Mouse (Mus musculus) ovary, adult 18-20 months (tissue): ENCODE measurements around the gene Riok2.
"Not testable (repeated sequence)": the region's sequence is repeated elsewhere in the genome, so short reads cannot be mapped to it uniquely, and the experiment has no call there.

Source experiments
- DNase-seq: peaks from one replicate; pipeline ENCODE4 v3.0.0; 2022; ENCODE audit warnings: low spot score, mixed read lengths

The Riok2 gene

DNA sequence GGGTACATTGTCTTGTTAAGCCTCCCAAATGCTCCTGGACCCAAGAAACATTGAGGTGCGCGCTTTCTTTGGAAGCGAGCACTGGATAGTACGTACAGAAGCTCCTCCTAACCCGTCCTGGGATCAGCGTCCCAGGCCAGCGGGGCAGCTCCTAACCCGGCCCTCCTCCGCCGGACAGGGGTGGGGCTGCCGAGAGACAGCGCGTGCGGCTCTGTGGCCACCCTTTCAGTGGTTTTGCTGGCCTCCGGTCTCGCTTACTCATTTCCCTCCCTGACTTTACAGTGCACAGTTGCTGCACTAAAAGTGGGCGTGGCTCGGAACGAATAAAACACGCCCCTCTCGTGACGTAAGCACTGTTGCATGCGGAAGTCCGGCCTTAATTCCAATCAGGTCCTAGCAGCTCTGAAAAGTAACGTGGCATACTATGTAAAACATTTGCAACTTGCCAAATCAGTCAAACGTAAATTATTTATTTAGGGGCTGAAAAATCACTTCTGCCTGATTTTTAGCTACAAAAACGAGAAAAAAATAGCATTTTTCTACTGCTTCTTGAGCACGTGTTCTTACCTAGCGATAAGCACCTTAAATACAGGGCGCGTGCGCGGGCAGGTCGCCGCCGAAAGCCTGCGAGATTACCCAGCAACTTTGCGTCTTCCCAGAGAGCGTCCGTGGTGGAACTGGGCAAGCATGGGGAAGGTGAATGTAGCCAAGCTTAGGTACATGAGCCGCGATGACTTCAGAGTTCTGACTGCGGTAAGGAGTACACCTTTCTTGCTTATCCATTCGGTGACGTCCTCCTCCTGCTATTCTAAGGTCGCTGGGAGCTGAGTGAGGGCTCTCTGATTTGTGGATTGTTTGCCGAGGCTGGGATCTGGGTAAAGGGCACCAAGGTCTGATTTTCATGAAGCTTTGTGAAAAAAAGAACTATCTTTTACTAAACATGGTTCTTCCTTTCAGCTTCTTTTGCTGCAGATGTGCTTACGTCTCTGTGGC is at the start of gene Riok2:
Riok2 (plus strand) TSS at position 392 of the 993 bp plus-strand sequence.
- peak; percentile 93 for DNase-seq

DNA sequence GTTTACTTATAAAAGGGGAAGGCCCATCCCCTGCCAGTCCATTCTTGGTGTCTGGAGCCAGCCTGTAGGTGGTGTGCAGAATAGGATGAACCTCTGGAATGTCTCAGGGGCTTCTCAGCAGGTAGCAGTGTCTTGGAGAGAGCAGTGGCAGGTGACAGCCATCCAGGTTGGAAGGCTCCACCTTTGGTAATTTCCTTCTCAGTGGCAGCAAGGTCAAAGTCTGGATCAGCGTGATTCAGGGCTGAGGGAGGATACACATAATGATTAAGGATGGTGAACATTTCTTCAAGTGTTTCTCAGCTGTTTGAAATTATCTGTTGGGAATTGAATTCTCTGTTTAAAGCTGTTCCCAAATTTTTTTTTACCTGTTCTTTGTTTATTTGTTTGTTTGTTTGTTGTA is 48.1 kb upstream of the Riok2 start:
- not testable (repeated sequence) for DNase-seq

GRCm38 (mm10) chr17:17326636-17327035 is 47.5 kb upstream of the Riok2 start:
- no peak for DNase-seq

- DNase-seq: not testable (repeated sequence)
Observed at GRCm38 (mm10) chr17:17345374-17346183, 28.5 kb upstream of the Riok2 start.

DNA sequence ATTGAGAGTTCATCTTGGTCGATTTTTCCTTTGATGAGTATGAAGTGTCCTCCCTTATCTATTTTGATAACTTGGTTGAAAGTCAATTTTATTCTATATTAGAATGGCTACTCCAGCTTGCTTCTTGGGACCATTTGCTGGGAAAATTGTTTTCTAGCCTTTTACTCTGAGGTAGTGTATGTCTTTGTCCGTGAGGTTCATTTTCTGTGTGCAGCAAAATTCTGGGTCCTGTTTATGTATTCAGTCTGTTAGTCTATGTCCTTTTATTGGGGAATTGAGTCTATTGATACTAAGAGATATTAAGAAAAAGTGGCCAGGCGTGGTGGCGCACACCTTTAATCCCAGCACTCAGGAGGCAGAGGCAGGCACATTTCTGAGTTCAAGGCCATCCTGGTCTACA is 27.8 kb upstream of the Riok2 start:
- DNase-seq: not testable (repeated sequence)

GRCm38 (mm10) chr17:17373550-17373917 is 575 bp upstream of the Riok2 start:
- no peak for DNase-seq

GRCm38 (mm10) chr17:17375581-17375980 is 1.5 kb downstream of the Riok2 start:
- no peak for DNase-seq

DNA sequence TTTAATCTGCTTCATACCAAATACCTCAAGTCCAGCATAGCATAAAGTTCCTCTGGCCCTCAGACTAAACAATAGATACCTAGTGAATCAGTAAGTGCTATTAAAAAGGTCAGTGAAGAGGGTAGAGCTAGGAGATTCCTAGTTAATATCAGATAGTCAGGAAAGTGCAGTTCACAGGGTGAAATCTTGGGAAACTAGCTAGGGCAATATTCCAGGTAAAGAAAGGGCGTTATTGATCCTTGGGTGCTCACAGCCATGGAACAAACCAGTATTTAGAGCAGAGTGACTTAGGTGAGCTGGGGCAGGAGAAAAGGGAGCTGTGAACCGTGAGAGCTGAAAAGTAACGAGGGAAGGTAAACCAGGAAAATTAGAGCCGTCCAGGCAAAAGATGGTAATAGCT is 9.6 kb downstream of the Riok2 start:
- no peak for DNase-seq

- no peak for DNase-seq
Observed at GRCm38 (mm10) chr17:17384502-17384901, 10.4 kb downstream of the Riok2 start.

DNA sequence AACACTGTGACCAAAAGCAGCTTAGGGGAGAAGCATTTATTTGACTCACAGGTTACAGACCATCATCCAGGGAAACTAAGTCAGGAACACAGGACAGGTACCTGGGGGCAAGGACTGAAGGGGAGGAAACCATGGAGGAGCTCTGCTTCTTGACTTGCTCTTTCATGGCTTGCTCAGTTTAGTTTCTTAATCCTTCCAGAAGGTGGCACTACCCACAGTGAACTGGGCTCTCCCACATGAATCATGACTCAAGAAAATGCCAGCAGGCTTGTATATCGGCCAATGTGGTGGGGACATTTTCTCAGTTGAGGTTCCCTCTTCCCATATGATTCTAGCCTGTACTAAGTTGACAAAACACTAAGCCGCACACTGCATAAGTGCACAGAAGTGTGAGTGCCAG is 12.0 kb downstream of the Riok2 start:
- DNase-seq: no peak

DNA sequence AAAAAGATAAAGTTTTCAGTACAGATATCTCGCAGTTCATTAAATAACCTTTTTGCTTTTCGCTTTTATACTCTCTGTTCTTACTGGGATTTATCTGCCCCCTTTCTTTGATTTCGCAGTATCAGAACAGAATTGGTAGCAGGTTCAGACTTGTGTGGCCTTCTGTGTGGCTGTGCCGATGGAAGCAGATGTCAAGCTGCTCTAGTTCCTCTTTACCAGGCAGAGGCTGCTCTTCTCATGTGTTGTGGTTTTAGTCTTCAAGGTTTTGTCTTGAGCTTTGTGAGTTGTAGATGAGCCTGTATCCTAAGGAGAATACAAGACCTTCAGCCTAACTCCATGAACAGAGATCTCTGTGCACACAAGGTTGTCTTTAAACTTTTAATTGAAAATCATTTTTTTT is 17.7 kb downstream of the Riok2 start:
- no peak for DNase-seq

DNA sequence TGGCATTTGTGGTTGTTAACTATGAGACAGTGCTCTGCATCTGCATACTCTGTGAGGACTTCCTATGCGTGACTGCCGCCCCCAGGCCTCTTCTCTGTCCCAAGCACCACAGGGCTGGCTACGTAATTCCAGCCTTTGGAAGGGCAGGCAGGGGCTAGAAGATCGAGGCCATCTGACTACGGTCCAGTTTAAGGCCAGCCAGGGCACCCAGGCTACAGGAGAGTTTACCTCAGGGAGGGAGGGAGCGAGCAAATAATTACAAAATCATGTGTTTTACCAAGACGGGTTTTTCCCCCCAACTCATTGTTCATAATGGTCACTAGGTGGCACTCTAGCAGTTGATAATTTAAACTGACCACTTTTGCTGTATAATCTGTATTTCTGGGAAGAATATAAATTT is 18.8 kb downstream of the Riok2 start:
- DNase-seq: no peak

DNA sequence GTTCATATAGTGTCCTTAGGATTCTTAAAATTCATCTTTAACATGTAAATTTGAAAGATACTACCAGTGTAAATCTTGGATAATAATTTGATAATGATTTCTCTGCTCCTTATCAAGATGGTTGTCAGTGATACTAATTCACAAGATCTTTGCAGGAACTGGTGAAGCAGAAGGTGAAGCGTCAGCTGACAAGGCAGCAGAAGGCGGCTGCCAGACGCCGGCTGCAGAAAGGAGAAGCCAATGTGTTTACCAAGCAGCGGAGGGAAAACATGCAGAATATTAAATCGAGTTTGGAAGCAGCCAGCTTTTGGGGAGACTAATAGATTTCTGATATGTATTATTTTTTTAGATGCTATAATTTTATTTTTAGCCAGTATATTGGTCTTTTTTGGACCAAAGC is 19.2 kb downstream of the Riok2 start:
- no peak for DNase-seq

DNA sequence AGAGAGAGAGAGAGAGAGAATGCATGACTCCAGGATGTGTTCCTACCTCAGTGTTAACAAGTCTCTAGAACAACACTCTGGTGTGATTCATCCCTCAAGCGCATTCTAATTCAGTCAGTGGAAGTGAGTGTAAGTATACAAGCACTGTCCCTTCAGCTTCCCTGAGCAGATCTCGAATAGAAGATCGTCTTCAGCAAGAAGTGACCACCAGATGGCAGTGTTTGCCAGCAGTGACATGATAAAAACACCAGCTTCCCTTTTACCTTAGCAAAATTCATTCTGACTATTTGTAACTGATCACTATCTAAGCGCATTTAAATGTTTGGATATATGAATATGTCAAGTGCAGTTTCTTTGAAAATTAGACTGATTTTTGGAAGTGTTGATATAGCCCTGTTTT is 20.2 kb downstream of the Riok2 start:
- peak; percentile 48 for DNase-seq

- no peak for DNase-seq
Observed at GRCm38 (mm10) chr17:17396869-17397268, 22.8 kb downstream of the Riok2 start.

DNA sequence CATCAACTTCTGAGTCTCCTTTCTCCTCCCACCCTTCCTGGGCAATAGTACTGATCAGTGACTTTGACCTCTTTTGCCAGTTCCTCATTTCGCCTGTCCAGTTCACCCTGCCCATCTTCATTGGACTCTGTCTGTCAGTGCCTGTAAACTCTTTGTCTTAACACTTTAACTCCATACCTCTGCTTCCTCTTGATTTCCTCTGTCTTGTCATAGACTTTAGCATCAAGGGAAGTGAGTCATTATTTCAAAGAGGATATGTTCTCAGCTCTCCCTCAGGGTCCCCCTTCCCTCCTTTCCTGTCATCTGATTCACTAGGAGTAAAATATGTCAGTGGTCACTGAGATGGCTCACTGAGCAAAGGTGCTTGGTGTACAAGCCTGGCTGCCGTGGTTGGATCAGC is 24.6 kb downstream of the Riok2 start:
- no peak for DNase-seq

DNA sequence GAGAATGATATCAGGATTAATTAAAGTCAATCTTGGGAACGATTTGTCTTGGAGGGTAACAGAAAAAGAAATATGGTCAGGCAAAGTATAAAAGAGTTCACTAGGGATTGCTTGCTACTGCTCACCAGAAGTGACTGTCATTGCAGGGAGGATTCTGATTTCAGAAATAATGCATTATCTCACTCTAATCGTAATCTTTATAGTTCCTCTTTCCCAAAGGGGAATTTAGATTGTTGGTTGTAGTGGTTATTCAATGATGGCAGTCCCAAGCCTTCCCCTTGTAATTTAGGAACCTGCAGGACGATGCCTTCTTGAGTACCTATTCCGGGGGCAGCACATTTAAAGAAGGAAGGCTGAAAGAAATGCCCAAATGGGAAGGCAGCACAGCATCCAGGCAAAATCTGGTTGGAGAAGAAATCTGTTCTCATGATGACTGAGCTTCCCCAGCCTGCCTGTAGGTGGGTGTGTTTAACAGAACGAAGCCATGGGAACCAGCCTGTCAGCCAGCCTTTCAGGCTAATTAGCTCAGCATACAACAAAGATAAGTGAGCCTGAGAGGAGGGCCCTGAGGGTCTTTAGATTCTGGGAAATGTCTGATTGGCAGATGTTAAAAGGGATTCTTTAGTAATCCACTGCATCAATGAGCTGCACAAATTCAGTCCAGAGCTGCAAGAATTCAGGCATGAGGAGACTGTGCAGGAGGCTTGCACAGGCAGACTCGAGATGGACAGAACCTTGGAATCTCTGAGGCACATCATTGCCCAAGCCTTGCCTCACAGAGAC is 28.3 kb downstream of the Riok2 start, which contains the start of gene Lix1:
Lix1 (plus strand) TSS at position 451 of the 783 bp plus-strand sequence.
- DNase-seq: no peak

DNA sequence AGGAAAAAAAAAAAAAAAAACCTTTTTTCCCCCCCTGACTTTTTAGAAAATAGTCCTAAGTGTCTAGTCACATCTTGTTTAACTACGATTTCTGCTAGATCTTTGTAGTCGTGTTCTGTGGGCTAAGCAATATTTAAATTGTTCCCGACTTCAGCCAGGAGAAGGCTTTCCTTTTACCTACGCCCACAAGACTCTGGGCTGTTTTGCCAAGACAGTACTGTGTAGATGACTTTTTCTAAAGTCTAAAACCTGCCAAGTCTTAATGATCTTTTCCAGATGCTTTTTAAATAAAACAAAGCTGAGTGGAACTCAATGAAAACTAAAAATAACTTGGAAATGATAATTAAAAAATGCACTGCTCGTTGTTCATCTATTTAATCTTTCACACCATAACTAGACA is 28.9 kb downstream of the Riok2 start:
- DNase-seq: no peak

GRCm38 (mm10) chr17:17403578-17404112 is 29.5 kb downstream of the Riok2 start:
- no peak for DNase-seq

DNA sequence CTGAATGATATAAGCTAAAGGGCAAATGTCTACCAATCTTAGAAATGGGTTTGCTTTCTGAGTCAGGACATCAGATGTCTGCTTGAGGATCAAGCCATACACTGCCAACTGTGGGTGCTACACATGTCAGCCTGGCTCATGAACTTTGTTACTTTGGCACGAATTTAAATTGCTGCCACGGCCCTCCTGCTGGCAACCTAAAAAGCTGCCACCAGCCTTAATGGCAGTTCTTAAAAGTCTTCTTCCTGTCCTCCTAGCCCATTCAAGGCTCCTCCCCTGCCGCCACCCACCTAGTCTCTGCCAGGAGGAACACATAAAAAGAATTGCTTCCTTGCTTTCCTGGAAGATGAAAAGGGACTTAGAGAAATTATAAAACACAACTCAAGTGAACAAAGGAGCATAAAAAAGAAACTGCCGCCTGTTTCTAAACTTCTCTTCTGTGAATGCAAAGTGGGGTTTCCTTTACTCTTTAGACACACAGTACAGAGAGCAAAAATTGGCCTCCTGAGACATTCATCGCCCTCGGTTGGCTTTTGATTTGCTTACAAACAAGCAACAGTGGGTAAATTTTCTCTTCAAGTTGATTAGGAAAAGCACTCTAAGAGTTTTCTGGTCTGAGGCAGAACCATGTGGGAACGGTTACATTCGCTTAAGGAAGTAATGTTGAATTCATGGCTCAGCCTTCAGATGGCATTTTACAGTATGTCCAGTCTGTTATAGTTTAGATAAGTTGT is 30.9 kb downstream of the Riok2 start:
- DNase-seq: no peak

DNA sequence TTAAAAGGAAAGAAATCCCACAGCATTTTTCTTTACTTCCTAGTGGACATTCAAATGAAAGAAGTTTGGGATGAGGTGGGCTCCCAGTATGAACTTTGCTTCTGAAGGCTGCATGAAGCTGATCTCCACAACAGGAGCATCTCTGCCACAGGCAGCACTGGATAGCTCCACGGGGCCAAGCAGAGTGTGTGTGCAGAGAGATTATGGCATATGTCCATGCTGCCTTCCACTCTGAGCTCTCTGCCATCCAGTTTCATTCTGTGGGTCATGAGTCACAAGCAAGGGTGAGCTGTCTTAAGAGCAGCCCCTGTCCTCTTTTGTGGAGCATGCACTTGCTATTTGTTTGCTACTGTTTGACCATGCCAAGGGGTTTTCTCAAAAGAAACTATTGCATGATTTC is 31.5 kb downstream of the Riok2 start:
- no peak for DNase-seq
